Mouse (Mus musculus) midbrain, embryonic 15.5 days (tissue): Measurements from ENCODE around the gene Rxfp4. TPM values are rescaled to one million over a fixed set of nuclear protein-coding genes. Genes with fewer than 3 reads are reported as not detected.
"Not testable (repeated sequence)": the region's sequence is repeated elsewhere in the genome, so short reads cannot be mapped to it uniquely, and the experiment has no call there.

Experiments used
- ATAC-seq: fragments of 200-750 bp; cut with Nextera tagmentation; replicated peaks from 2 replicates; pipeline ENCODE4 v1.8.0; 2017; ENCODE audit warnings: moderate TSS enrichment
- H3K27ac ChIP-seq: fragments of 300-500 bp; sonication (generic); 2 replicates; pipeline ENCODE4 v1.5.1; 2015; ENCODE audit warnings: mild to moderate bottlenecking, inconsistent platforms
- H3K27me3 ChIP-seq: fragments of 300-500 bp; sonication (generic); replicated peaks from 2 replicates; pipeline ENCODE4 v1.6.1; 2015; ENCODE audit warnings: inconsistent platforms
- H3K36me3 ChIP-seq: fragments of 300-500 bp; sonication (generic); replicated peaks from 2 replicates; pipeline ENCODE4 v1.6.1; 2015; ENCODE audit warnings: inconsistent platforms
- H3K4me1 ChIP-seq: fragments of 300-500 bp; sonication (generic); 2 replicates; pipeline ENCODE4 v1.6.1; 2015; ENCODE audit warnings: inconsistent platforms
- H3K4me2 ChIP-seq: fragments of 300-500 bp; sonication (generic); 2 replicates; pipeline ENCODE4 v1.6.1; 2015; ENCODE audit warnings: inconsistent platforms, mild to moderate bottlenecking, moderate library complexity
- H3K4me3 ChIP-seq: fragments of 300-500 bp; sonication (generic); 2 replicates; pipeline ENCODE4 v1.5.1; 2015; ENCODE audit warnings: mild to moderate bottlenecking, inconsistent platforms
- H3K9ac ChIP-seq: fragments of 300-500 bp; sonication (generic); 2 replicates; pipeline ENCODE4 v1.6.1; 2015; ENCODE audit warnings: mild to moderate bottlenecking, inconsistent platforms
- H3K9me3 ChIP-seq: fragments of 300-500 bp; sonication (generic); 2 replicates; pipeline ENCODE4 v1.6.1; 2016; ENCODE audit warnings: inconsistent platforms
- WGBS: fragments of 180-500 bp; shearing (Covaris S2); methylation state at CpG from one replicate; pipeline ENCODE4 v1.1.7; 2015; ENCODE audit warnings: mixed read lengths; 5-methylcytosine and 5-hydroxymethylcytosine counted together
- polyA plus RNA-seq: library from polyadenylated mRNA; unstranded; fragments of >200 nt; fragmentation: Nextera tagmentation; extraction: Ambion mirVana; gene quantifications from 2 replicates; pipeline ENCODE4 v1.2.1, GENCODE M21; 2015

The Rxfp4 gene
- polyA plus RNA-seq, 1 experiment from 2014 or later: not detected

DNA sequence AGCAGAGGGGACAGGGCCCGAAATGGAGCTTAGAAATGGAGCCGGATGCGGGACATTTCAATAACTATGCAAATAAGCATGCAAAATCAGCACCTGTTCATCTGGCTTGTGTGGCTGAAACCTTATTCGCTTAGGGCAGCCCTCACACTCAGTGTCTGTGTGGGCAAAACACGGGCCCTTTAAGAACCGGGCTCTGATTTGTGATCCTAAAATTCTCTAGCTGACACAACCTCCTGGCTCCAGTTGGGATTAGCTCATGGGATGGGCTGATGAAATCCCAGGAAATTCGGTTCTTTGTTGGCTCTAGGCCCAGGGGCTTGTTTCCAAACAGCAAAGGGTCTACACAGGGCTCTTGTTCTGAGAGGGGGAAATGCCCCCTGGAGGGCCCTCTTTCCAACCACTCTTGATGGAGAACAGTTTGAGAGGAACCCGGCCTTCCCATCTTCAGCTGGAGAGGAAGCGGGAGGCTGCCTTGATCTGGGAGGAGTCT, 37.0 kb downstream of the Rxfp4 start:
- Histone ChIP-seq H3K4me2 (no peak overlapping the region; the same call in 1 of the 2 replicates), H3K27me3 (no peaks in the 10 kb centered on the region), H3K9me3 (no peaks in the 10 kb centered on the region), H3K4me3 (no peak overlapping the region), H3K4me1 (peaks cover 15% of the 10 kb centered on the region), H3K36me3 (no peaks in the 10 kb centered on the region), H3K27ac (no peak overlapping the region; the same call in 1 of the 2 replicates), H3K9ac (no peak overlapping the region)
- ATAC-seq: no peak
- WGBS: 31% methylated on average over 9 of the region's 9 CpGs

DNA sequence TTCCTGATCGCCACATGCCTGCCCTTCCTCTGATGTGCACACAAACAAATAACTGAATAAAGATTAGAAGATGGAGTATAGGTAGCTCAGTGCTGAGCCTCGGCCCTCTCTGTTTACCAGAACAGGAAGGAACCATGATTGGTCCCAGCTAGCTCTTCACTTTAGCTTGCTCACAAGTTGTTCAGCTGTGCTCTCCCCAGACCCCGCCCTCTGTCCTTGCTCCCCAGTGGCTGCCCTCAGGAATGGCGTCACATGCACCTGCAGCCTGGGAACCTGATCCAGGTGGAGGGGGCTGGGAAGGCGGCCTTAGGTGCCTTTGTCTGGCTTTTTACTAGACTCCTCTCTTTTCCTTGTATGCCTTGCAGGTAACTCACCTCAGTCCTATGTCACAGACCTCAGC, 37.8 kb downstream of the Rxfp4 start:
- no peak for ATAC-seq
- no peak overlapping the region for H3K9ac ChIP-seq
- no peak overlapping the region for H3K4me3 ChIP-seq
- 0 out of 2 replicates have a peak, but pooled peaks cover 8% of the 10 kb centered on the region for H3K4me1 ChIP-seq
- no peaks in the 10 kb centered on the region for H3K27me3 ChIP-seq
- H3K36me3 ChIP-seq: no peaks in the 10 kb centered on the region
- no peaks in the 10 kb centered on the region for H3K9me3 ChIP-seq
- no peak overlapping the region for H3K4me2 ChIP-seq
- 73% methylated on average over 5 of the region's 5 CpGs for WGBS
- no peak overlapping the region for H3K27ac ChIP-seq

DNA sequence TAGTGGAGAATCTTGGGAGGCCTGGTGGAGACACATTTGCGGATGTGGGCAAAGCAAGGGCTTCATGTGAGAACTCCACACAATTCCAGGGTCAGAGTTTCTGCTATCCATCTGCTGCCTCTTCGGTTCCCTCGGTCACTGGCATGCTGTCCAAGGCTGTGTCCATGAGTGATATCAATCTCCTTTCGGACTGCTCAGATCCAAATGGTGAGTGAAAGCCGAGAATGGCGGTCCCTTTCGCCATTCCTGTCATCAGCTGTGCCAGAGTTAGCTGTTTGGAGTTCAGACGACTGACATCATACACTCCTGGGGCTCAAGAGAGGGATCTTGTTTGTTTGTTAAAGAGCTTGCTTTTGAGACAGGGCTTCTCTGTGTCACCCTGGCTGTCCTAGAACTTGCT, 38.5 kb downstream of the Rxfp4 start:
- Histone ChIP-seq H3K9me3 (no peaks in the 10 kb centered on the region), H3K4me2 (no peak overlapping the region), H3K36me3 (no peaks in the 10 kb centered on the region), H3K27me3 (no peaks in the 10 kb centered on the region), H3K27ac (no peak overlapping the region), H3K4me3 (no peak overlapping the region), H3K9ac (no peak overlapping the region), H3K4me1 (0 out of 2 replicates have a peak, but pooled peaks cover 8% of the 10 kb centered on the region)
- 80% methylated on average over 8 of the region's 8 CpGs for WGBS
- no peak for ATAC-seq

DNA sequence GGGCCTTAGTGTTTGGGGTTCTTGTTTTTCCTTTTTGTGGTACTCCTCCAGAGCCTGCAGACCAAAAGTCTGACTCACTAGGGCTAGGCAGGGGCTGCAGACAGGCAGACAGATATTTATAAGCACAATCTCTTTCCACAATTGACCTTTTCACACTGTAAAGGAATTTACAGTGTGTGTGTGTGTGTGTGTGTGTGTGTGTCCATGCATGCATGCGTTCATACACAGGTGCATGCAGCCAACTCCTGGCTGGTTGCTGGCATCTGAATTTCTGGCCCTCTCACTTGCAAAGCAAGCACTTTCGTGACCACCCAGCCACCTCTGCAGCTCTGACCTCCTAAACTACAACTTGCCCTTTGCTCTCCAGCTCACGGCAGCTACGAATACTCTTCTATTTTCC, 43.9 kb downstream of the Rxfp4 start:
- no peaks in the 10 kb centered on the region for H3K27me3 ChIP-seq
- peaks cover 14% of the 10 kb centered on the region; the same call in 1 of the 2 replicates for H3K4me1 ChIP-seq
- H3K9me3 ChIP-seq: no peaks in the 10 kb centered on the region
- no peak overlapping the region for H3K4me2 ChIP-seq
- 84% methylated on average over 4 of the region's 4 CpGs for WGBS
- H3K27ac ChIP-seq: no peak overlapping the region
- H3K36me3 ChIP-seq: no peaks in the 10 kb centered on the region
- no peak overlapping the region for H3K4me3 ChIP-seq
- no peak for ATAC-seq
- H3K9ac ChIP-seq: no peak overlapping the region

DNA sequence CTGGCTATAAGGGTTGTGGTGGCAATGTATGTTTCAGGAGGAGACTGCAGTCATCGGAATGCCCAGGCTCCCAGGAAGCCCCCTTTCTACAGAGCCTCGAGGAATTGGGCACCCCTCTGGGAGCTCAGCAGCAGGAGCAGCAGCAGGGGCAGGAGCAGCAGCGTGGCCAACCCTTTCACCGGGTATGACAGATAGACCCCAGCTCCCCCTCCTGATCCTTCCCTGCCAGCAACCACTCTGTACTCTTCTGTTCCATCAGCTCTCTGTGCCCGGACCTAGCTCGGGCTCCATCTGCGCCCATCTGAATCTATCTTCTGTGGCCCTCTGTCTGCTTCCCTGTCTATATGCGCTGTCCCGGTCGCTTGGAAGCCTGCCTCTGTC, 45.2 kb downstream of the Rxfp4 start:
- Histone ChIP-seq H3K36me3 (no peaks in the 10 kb centered on the region), H3K4me3 (0 out of 2 replicates have a peak overlapping the region, but pooled peaks have one; percentile 27), H3K27me3 (no peaks in the 10 kb centered on the region), H3K27ac (no peak overlapping the region), H3K9ac (no peak overlapping the region), H3K4me1 (peaks cover 14% of the 10 kb centered on the region; the same call in 1 of the 2 replicates), H3K9me3 (no peaks in the 10 kb centered on the region), H3K4me2 (peak overlapping the region; percentile 55)
- no peak; the same call in 1 of the 2 replicates for ATAC-seq
- 18% methylated on average over 10 of the region's 10 CpGs for WGBS

DNA sequence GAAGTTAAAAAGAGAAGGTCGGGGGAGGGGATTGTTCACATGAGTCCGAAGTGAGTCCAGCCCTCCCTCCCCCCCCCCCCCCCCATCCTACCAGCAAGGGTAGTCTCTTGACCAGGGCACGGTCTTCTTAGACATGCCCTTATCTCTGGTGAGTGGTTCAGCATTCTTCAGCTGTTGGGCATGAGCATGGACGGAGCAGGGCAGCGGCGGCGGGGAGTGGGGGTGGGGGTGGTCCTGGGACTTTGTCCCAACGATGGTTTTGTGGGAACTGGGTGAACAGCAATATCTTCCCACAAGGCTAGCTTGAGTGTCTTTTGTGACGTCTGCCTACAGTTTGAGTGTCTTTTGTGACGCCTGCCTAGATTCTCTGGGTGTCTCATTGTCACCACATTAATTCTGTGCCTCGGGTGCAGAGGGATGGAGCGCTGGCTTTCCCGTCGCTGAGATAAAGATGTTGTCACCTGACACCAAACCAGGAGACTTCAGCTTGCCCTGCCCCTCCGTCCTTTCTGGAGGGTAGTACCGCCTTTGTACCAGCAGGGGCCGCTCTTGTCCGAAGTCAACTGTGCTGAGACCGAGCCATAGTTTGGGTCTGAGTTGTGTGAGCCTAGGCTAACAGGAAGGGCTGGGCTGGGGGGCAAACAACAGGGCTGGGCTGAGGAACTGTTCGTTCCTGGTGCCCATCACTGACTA, 45.7 kb downstream of the Rxfp4 start:
- 2% methylated on average over 20 of the region's 20 CpGs for WGBS
- no peak overlapping the region for H3K27ac ChIP-seq
- peaks cover 14% of the 10 kb centered on the region; the same call in 1 of the 2 replicates for H3K4me1 ChIP-seq
- peak overlapping the region; percentile 55 for H3K4me2 ChIP-seq
- no peaks in the 10 kb centered on the region for H3K36me3 ChIP-seq
- ATAC-seq: peak; percentile 90
- no peaks in the 10 kb centered on the region for H3K9me3 ChIP-seq
- no peak overlapping the region for H3K9ac ChIP-seq
- H3K27me3 ChIP-seq: no peaks in the 10 kb centered on the region
- peak overlapping the region; percentile 27 for H3K4me3 ChIP-seq

DNA sequence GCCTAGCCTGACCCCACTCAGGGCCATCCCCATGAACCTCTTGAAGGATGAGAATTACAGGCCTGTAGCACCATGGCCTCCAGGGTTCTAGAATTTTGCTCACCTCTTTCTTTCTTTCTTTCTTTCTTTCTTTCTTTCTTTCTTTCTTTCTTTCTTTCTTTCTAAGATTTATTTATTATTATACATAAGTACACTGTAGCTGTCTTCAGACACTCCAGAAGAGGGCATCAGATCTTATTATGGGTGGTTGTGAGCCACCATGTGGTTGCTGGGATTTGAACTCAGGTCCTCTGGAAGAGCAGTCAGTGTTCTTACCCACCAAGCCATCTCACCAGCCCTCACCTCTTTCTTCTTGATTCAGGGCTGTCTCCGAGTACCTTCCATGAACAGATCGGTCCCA, 47.3 kb downstream of the Rxfp4 start, which contains the start of gene Arhgef2:
Gene Arhgef2 (plus strand): TSS at position 301 of the 400 bp plus-strand sequence.
- Histone ChIP-seq H3K4me2 (peak within 1 kb of the TSS; percentile 55; the same call in 1 of the 2 replicates), H3K4me1 (peaks cover 14% of the 10 kb centered on the region; the same call in 1 of the 2 replicates)
- H3K9me3 ChIP-seq, H3K4me3 ChIP-seq, H3K36me3 ChIP-seq, H3K27ac ChIP-seq, H3K27me3 ChIP-seq, ATAC-seq, H3K9ac ChIP-seq: not testable (repeated sequence)
- 88% methylated on average over 2 of the region's 2 CpGs for WGBS

DNA sequence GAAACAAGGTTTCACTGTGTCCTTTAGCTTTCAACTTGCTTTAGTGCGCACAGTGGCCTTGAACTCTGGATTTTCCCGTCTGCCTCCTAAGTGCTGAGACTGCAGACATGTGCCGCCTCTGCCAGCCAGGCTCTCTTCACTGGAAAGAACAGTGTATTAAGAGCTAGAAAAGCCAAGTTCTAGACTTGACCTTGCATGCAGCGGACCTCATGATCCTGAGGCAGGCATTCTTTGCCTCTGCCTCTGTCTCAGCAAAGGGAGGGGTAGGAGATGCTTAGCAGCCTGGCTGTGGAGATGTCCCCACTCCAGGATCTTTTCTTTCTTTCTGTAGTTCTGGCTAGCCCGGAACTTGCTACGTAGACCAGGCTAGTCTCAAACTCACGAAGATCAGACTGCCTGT, 48.1 kb downstream of the Rxfp4 start:
- Histone ChIP-seq H3K4me1 (peaks cover 14% of the 10 kb centered on the region; the same call in 1 of the 2 replicates), H3K36me3 (no peaks in the 10 kb centered on the region), H3K9ac (no peak overlapping the region), H3K27ac (no peak overlapping the region), H3K27me3 (no peaks in the 10 kb centered on the region), H3K9me3 (no peaks in the 10 kb centered on the region), H3K4me2 (no peak overlapping the region), H3K4me3 (no peak overlapping the region)
- WGBS: 90% methylated on average over 7 of the region's 7 CpGs
- ATAC-seq: no peak

DNA sequence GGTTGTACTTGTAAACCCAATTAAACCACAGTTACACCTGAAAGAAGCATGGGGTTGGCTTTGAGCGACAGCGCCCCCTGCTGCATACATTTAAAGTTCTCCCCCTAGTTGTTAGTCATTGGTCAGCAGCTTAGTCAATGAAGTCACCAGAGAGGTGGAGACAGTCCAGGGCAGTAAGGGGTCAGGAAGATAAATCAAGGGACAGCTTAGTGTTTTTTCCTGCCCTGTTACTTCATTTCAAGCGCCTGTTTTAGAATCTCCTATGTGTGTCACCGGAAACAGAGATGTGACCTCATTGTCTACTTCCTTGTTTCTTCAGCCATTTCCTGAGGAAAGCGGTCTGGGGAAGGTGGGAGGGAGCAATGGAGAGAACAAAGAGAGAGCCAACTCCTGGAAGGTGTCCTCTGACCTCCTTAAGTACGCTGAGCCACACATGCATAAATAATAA, 49.2 kb downstream of the Rxfp4 start:
- H3K36me3 ChIP-seq: no peaks in the 10 kb centered on the region
- H3K4me3 ChIP-seq: no peak overlapping the region
- no peak overlapping the region for H3K9ac ChIP-seq
- H3K27me3 ChIP-seq: no peaks in the 10 kb centered on the region
- H3K4me1 ChIP-seq: peaks cover 14% of the 10 kb centered on the region; the same call in 1 of the 2 replicates
- WGBS: 34% methylated on average over 6 of the region's 6 CpGs
- H3K9me3 ChIP-seq: no peaks in the 10 kb centered on the region
- ATAC-seq: no peak
- H3K27ac ChIP-seq: no peak overlapping the region
- H3K4me2 ChIP-seq: no peak overlapping the region

DNA sequence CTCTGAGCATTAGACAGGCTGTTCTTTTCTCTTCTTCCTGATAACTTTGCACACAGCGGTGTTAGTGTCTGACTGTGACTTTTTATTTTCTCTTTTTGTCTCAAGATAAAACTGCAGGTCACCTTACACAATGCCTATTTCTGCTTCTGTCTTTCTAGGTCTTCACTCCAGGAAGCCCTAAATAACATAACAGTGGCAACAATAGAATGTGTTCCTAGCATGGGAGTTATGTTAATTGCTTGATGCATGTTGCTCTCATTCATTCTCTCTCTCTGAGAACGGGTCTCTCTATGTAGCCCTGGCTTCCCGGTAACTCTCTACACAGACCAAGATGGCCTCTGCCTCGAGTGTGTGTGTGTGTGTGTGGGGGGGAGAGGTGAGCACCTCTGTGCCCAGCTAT, 50.5 kb downstream of the Rxfp4 start:
- Histone ChIP-seq H3K4me2 (no peak overlapping the region), H3K27ac (no peak overlapping the region), H3K27me3 (no peaks in the 10 kb centered on the region), H3K9ac (no peak overlapping the region), H3K36me3 (no peaks in the 10 kb centered on the region), H3K4me3 (no peak overlapping the region), H3K9me3 (no peaks in the 10 kb centered on the region), H3K4me1 (peaks cover 9% of the 10 kb centered on the region; the same call in 1 of the 2 replicates)
- WGBS: 72% methylated on average over 4 of the region's 4 CpGs
- ATAC-seq: no peak
